Mouse (Mus musculus) ES-CJ7 (cell line): ENCODE results near the gene Shc1.

Experiments used
- DNase-seq: peaks from one replicate; pipeline ENCODE4 v3.0.0; 2011; ENCODE audit warnings: low read depth, low spot score

The Shc1 gene

GRCm38 (mm10) chr3:89448720-89449537 lies 30.7 kb downstream of the Shc1 start:
- DNase-seq, result peak; percentile 53

GRCm38 (mm10) chr3:89449541-89449940 lies 31.3 kb downstream of the Shc1 start:
- peak; percentile 97 for DNase-seq

- DNase-seq, result peak; percentile 37
Measured at GRCm38 (mm10) chr3:89451916-89452315, 33.7 kb downstream of the Shc1 start.

- DNase-seq, result peak; percentile 84
Measured at GRCm38 (mm10) chr3:89454401-89455177, 36.3 kb downstream of the Shc1 start, which contains the start of gene Pmvk. TSS of gene Pmvk (plus strand) at chr3:89454541.

- no peak for DNase-seq
Measured at GRCm38 (mm10) chr3:89455786-89456285, 37.6 kb downstream of the Shc1 start.

- peak; percentile 92 for DNase-seq
Measured at GRCm38 (mm10) chr3:89456726-89457665, 38.8 kb downstream of the Shc1 start.

GRCm38 (mm10) chr3:89458372-89458964 lies 40.2 kb downstream of the Shc1 start:
- DNase-seq, result no peak

GRCm38 (mm10) chr3:89458965-89459807 lies 40.9 kb downstream of the Shc1 start:
- peak; percentile 93 for DNase-seq

- DNase-seq, result peak; percentile 26
Measured at GRCm38 (mm10) chr3:89468268-89468667, 50.0 kb downstream of the Shc1 start.

GRCm38 (mm10) chr3:89472280-89472679 lies 54.0 kb downstream of the Shc1 start:
- no peak for DNase-seq

GRCm38 (mm10) chr3:89473838-89474237 lies 55.6 kb downstream of the Shc1 start:
- DNase-seq, result no peak

- no peak for DNase-seq
Measured at GRCm38 (mm10) chr3:89479055-89479454, 60.8 kb downstream of the Shc1 start.
